Mouse (Mus musculus): Measurements from ENCODE around the gene Xkr8. TPM values are rescaled to one million over a fixed set of nuclear protein-coding genes. Genes with fewer than 3 reads are reported as not detected.
A peak's percentile ranks its signal among the peaks of the same experiment; 100 is the strongest.
"Not testable (repeated sequence)": the region's sequence is repeated elsewhere in the genome, so short reads cannot be mapped to it uniquely, and the experiment has no call there.

The Xkr8 gene
- polyA plus RNA-seq, 1 experiment from 2014 or later: 4.9 TPM

DNA sequence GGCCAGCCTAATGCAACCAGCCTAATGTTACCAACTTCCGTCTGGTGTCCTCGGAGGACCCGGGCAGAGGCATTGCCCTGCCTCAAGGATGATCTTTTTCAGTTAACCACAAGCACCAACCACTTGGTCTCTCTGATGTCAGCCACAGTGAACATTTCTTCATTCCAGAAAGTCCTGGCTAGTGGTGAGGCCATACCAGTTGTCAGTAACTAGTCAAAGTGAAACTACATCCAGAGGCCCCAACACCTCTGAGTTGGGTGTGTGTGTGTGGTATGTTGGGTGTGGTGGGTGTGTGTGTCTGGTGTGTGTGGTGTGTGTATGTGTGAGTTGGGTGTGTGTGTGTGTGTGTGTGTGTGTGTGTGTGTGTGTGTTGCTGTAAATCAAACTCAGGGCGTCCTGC lies 16.4 kb upstream of the Xkr8 start:
- ATAC-seq (ENCODE audit: insufficient number of reproducible peaks, insufficient read depth, low FRiP score, low read depth): no peak
- Histone ChIP-seq H3K27me3 (ENCODE audit: control insufficient read depth, insufficient read depth, low read length) (no peaks in the 10 kb centered on the region), H3K9me3 (ENCODE audit: control insufficient read depth, low read length) (no peaks in the 10 kb centered on the region), H3K9ac (ENCODE audit: low read length) (no peak overlapping the region), H3K4me2 (ENCODE audit: low read length) (no peak overlapping the region), H3K36me3 (ENCODE audit: control insufficient read depth, insufficient read depth, low read length) (no peaks in the 10 kb centered on the region), H3K4me1 (ENCODE audit: control insufficient read depth in 2 of 2, insufficient read depth in 2 of 2, low read length in 2 of 2) (peaks cover 5 to 7% of the 10 kb centered on the region in 2 experiments; a peak in 3 of 4 replicates), H3K27ac (replicated peaks in 1 of 2; ENCODE audit: control insufficient read depth in 1 of 2, insufficient read depth in 1 of 2, low read depth in 2 of 2, low read length in 2 of 2) (no peak overlapping the region), H3K4me3 (ENCODE audit: control insufficient read depth in 1 of 2, insufficient read depth in 1 of 2, low read depth in 1 of 2, low read length in 2 of 2) (no peak overlapping the region)
- 85% methylated on average over 4 of the region's 4 CpGs for WGBS

DNA sequence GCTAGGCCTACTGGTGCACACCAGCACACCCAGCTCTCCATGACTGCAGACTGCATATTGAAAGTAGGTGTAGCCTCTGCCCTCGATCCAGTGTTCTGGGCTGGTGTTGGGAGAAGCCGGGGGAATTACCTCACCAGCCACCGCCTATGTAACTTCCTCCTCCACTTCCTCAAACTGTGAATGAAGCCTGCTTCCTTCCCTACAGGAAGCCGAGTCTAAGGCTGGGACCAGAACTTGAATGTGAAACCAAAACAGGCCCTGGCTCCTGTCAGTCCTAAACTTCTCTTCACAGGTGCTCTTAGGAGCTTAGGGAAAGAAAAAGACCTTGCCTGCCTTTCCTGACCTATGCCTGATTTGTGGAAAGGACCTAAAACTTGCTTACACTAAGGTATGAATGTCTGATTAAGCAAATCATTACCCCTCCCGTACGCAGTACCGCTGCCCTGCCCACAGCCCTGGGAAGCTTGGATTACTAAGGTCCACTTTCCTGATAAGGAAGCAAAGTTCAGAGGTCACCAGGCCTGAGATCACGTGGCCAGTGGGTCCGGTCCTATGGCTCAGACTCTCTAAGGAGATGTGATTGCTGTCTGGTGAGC lies 15.4 kb upstream of the Xkr8 start:
- Histone ChIP-seq H3K4me3 (ENCODE audit: control insufficient read depth in 1 of 2, insufficient read depth in 1 of 2, low read depth in 1 of 2, low read length in 2 of 2) (no peak overlapping the region), H3K4me2 (ENCODE audit: low read length) (peak overlapping the region; percentile 2; the same call in 1 of the 2 replicates), H3K9me3 (ENCODE audit: control insufficient read depth, low read length) (no peaks in the 10 kb centered on the region), H3K36me3 (ENCODE audit: control insufficient read depth, insufficient read depth, low read length) (no peaks in the 10 kb centered on the region), H3K27ac (replicated peaks in 1 of 2; ENCODE audit: control insufficient read depth in 1 of 2, insufficient read depth in 1 of 2, low read depth in 2 of 2, low read length in 2 of 2) (peak overlapping the region; percentile 21 to 36), H3K27me3 (ENCODE audit: control insufficient read depth, insufficient read depth, low read length) (no peaks in the 10 kb centered on the region), H3K4me1 (ENCODE audit: control insufficient read depth in 2 of 2, insufficient read depth in 2 of 2, low read length in 2 of 2) (peaks cover 6 to 7% of the 10 kb centered on the region in 2 experiments; a peak in 3 of 4 replicates), H3K9ac (ENCODE audit: low read length) (no peak overlapping the region)
- peak; percentile 23; the same call in 1 of the 2 replicates for ATAC-seq (ENCODE audit: insufficient number of reproducible peaks, insufficient read depth, low FRiP score, low read depth)
- 40% methylated on average over 9 of the region's 9 CpGs for WGBS

GRCm38 (mm10) chr4:132746911-132747517 lies 14.7 kb upstream of the Xkr8 start:
- WGBS: 88% methylated on average over 9 of the region's 9 CpGs
- Histone ChIP-seq H3K9me3 (ENCODE audit: control insufficient read depth, low read length) (no peaks in the 10 kb centered on the region), H3K27ac (replicated peaks in 1 of 2; ENCODE audit: control insufficient read depth in 1 of 2, insufficient read depth in 1 of 2, low read depth in 2 of 2, low read length in 2 of 2) (peak overlapping the region in 1 of 2 experiments; percentile 36; a peak in 3 of 4 replicates), H3K4me1 (ENCODE audit: control insufficient read depth in 2 of 2, insufficient read depth in 2 of 2, low read length in 2 of 2) (peaks cover 6 to 7% of the 10 kb centered on the region in 2 experiments; a peak in 3 of 4 replicates), H3K9ac (ENCODE audit: low read length) (no peak overlapping the region), H3K36me3 (ENCODE audit: control insufficient read depth, insufficient read depth, low read length) (no peaks in the 10 kb centered on the region), H3K4me2 (ENCODE audit: low read length) (no peak overlapping the region), H3K4me3 (ENCODE audit: control insufficient read depth in 1 of 2, insufficient read depth in 1 of 2, low read depth in 1 of 2, low read length in 2 of 2) (no peak overlapping the region), H3K27me3 (ENCODE audit: control insufficient read depth, insufficient read depth, low read length) (no peaks in the 10 kb centered on the region)
- no peak for ATAC-seq (ENCODE audit: insufficient number of reproducible peaks, insufficient read depth, low FRiP score, low read depth)

DNA sequence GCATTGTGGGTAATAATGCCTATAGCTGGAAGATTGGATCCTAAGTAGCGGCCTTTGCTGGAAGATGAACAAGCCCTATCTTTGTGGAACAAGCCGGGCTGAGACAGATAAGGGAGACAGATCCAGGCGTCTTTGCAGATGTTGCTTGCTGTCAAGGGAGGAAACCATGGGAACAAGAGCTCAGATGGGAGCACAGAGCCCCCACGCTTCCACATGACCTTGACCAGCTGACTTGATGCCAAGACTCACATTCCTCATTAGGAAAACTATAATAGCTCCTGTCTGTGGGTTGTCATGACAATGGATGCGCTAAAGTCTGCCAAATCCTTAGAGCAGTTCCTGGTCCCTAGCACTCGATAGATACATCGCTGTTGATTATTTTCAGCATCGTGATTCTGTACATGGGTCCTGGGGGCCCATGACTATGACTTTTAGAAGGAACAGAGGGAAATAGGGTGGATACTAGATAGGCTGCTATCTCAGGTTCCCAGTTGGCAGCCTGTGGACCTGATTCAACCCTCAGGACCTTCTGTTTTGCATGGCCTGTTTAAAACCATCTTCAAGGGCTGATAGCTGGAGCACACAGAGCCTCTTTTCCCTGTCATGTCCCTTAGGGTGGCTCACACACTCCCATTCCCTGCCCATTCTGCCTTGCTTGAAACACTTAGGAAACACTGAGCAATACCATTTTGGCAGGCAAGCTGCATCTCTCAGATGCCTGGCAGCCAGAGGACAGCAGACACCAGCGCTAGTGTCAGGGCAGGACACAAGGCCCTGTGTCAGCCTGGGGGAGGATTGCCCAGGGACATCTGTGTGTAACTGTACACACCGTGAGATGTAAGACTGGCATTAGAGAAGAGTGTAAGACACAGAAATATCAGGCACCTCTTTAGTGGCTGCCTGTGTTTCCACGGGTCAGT lies 11.9 kb upstream of the Xkr8 start:
- Histone ChIP-seq H3K27ac (replicated peaks in 1 of 2; ENCODE audit: control insufficient read depth in 1 of 2, insufficient read depth in 1 of 2, low read depth in 2 of 2, low read length in 2 of 2) (0 out of 4 replicates have a peak overlapping the region, but pooled peaks of 1 of the 2 experiments have one; percentile 2), H3K36me3 (ENCODE audit: control insufficient read depth, insufficient read depth, low read length) (no peaks in the 10 kb centered on the region), H3K27me3 (ENCODE audit: control insufficient read depth, insufficient read depth, low read length) (no peaks in the 10 kb centered on the region), H3K4me3 (ENCODE audit: control insufficient read depth in 1 of 2, insufficient read depth in 1 of 2, low read depth in 1 of 2, low read length in 2 of 2) (no peak overlapping the region), H3K4me2 (ENCODE audit: low read length) (no peak overlapping the region), H3K9ac (ENCODE audit: low read length) (no peak overlapping the region), H3K4me1 (ENCODE audit: control insufficient read depth in 2 of 2, insufficient read depth in 2 of 2, low read length in 2 of 2) (peaks cover 6 to 7% of the 10 kb centered on the region in 2 experiments; a peak in 3 of 4 replicates), H3K9me3 (ENCODE audit: control insufficient read depth, low read length) (no peaks in the 10 kb centered on the region)
- ATAC-seq (ENCODE audit: insufficient number of reproducible peaks, insufficient read depth, low FRiP score, low read depth): peak; percentile 36
- 46% methylated on average over 11 of the region's 11 CpGs for WGBS

- ATAC-seq (ENCODE audit: insufficient number of reproducible peaks, insufficient read depth, low FRiP score, low read depth): no peak
- 90% methylated on average over 7 of the region's 7 CpGs for WGBS
- Histone ChIP-seq H3K36me3 (ENCODE audit: control insufficient read depth, insufficient read depth, low read length) (no peaks in the 10 kb centered on the region), H3K4me2 (ENCODE audit: low read length) (no peak overlapping the region), H3K27ac (replicated peaks in 1 of 2; ENCODE audit: control insufficient read depth in 1 of 2, insufficient read depth in 1 of 2, low read depth in 2 of 2, low read length in 2 of 2) (no peak overlapping the region), H3K27me3 (ENCODE audit: control insufficient read depth, insufficient read depth, low read length) (no peaks in the 10 kb centered on the region), H3K4me3 (ENCODE audit: control insufficient read depth in 1 of 2, insufficient read depth in 1 of 2, low read depth in 1 of 2, low read length in 2 of 2) (no peak overlapping the region), H3K9ac (ENCODE audit: low read length) (no peak overlapping the region), H3K9me3 (ENCODE audit: control insufficient read depth, low read length) (no peaks in the 10 kb centered on the region), H3K4me1 (ENCODE audit: control insufficient read depth in 2 of 2, insufficient read depth in 2 of 2, low read length in 2 of 2) (peaks cover 6 to 7% of the 10 kb centered on the region in 2 experiments; a peak in 3 of 4 replicates)
Measured at GRCm38 (mm10) chr4:132741491-132741890, 9.1 kb upstream of the Xkr8 start.

DNA sequence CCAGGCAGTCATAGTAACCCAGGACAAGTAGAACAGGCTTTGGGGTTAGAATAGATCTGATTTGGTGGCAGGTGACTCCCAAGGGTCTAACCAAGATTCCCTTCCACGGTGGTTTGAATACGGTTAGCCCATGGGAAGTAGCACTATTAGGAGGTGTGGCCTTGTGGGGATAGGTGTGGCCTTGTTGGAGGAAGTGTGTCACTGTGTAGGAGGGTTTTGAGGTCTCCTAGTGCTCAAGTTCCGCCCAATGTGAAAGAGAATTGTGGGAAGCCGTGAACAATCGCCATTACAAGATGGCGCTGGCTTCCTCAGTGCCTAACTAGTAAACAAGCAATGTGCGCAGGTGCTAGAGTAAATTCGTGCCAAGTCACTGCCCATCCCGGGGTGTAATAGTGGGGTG lies 4.8 kb upstream of the Xkr8 start:
- not testable (repeated sequence) for H3K4me1 ChIP-seq (ENCODE audit: control insufficient read depth in 2 of 2, insufficient read depth in 2 of 2, low read length in 2 of 2); H3K9ac ChIP-seq (ENCODE audit: low read length); H3K27ac ChIP-seq (replicated peaks in 1 of 2; ENCODE audit: control insufficient read depth in 1 of 2, insufficient read depth in 1 of 2, low read depth in 2 of 2, low read length in 2 of 2); H3K4me3 ChIP-seq (ENCODE audit: control insufficient read depth in 1 of 2, insufficient read depth in 1 of 2, low read depth in 1 of 2, low read length in 2 of 2); H3K4me2 ChIP-seq (ENCODE audit: low read length); ATAC-seq (ENCODE audit: insufficient number of reproducible peaks, insufficient read depth, low FRiP score, low read depth); H3K36me3 ChIP-seq (ENCODE audit: control insufficient read depth, insufficient read depth, low read length); H3K27me3 ChIP-seq (ENCODE audit: control insufficient read depth, insufficient read depth, low read length); H3K9me3 ChIP-seq (ENCODE audit: control insufficient read depth, low read length)
- WGBS: 91% methylated on average over 9 of the region's 9 CpGs

- Histone ChIP-seq H3K9me3 (ENCODE audit: control insufficient read depth, low read length) (no peaks in the 10 kb centered on the region), H3K4me1 (ENCODE audit: control insufficient read depth in 2 of 2, insufficient read depth in 2 of 2, low read length in 2 of 2) (peaks cover 0 to 7% of the 10 kb centered on the region in 2 experiments; a peak in 1 of 4 replicates), H3K4me2 (ENCODE audit: low read length) (no peak overlapping the region), H3K9ac (ENCODE audit: low read length) (no peak overlapping the region), H3K27me3 (ENCODE audit: control insufficient read depth, insufficient read depth, low read length) (no peaks in the 10 kb centered on the region), H3K27ac (replicated peaks in 1 of 2; ENCODE audit: control insufficient read depth in 1 of 2, insufficient read depth in 1 of 2, low read depth in 2 of 2, low read length in 2 of 2) (no peak overlapping the region), H3K4me3 (ENCODE audit: control insufficient read depth in 1 of 2, insufficient read depth in 1 of 2, low read depth in 1 of 2, low read length in 2 of 2) (no peak overlapping the region), H3K36me3 (ENCODE audit: control insufficient read depth, insufficient read depth, low read length) (no peaks in the 10 kb centered on the region)
- ATAC-seq (ENCODE audit: insufficient number of reproducible peaks, insufficient read depth, low FRiP score, low read depth): no peak
- 52% methylated on average over 3 of the region's 3 CpGs for WGBS
Measured at GRCm38 (mm10) chr4:132735894-132736293, 3.5 kb upstream of the Xkr8 start.
